Mouse (Mus musculus): Measurements from ENCODE around the gene Actr3b.

DNA sequence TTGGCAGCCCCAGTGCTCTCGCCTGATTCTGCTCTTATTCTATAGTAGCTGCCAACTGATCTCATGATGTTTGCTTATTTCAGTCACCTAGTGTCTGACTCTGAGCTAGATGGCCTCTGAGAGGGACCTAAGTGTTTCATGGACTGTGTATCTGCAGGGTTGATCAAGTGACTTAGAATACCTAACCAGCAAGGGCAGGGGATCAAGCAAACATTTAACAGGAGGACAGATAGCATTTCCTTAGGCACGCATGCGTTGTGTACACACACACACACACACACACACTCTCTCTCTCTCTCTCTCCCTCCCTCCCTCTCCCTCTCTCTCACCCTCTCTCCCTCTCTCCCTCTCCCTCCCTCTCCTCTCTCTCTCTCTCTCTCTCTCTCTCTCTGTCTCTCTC is 71.0 kb downstream of the Actr3b start:
- no peak for TF ChIP-seq CTCF (IDR thresholded peaks at IDR 0.05)
- TF ChIP-seq EP300 (IDR thresholded peaks at IDR 0.05): no peak
